In the genomic region with DNA sequence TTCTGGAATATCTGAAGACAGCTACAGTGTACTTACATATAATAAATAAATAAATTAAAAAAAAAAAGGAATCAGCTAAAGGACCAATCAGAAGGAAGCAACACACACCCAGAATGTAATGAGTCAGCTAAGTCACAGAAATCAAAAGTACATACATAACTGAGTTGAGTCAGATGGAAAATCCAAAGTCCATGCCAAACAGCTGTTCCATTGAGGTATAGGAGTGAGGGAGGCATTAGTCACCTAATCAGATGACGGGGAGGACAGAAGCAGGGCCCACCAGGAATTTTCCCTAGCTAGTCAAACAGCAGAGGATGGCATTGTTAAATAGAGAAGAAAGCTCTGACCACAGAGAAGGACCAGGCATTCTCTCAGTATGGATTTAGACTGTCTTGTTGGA, we compare ENCODE assay signal across 24 mouse cellular contexts. TPM values are rescaled to one million over a fixed set of nuclear protein-coding genes. Genes with fewer than 3 reads are reported as not detected.
DNase-seq lines count a peak whose midpoint lies in the region; ATAC-seq and TF ChIP-seq lines count a peak whose summit lies in the region.
"Had no signal": no experiment of that assay in that cellular context is flagged by ENCODE, and none has a peak within 500 bp of the region (broad histone marks: within the 10 kb centered on the region; RNA-seq: fewer than 3 reads in every experiment).

No protein-coding gene starts in this region.

- H3K9ac ChIP-seq in intestine, postnatal 0 days (ENCODE audit: low read depth, low read length), result no peak overlapping the region
- no peak overlapping the region for H3K9ac ChIP-seq in intestine, embryonic 15.5 days
- H3K9ac ChIP-seq in lung, postnatal 0 days (replicated peaks; ENCODE audit: low read depth), result no peak overlapping the region
- H3K9ac ChIP-seq: embryonic facial prominence, embryonic 15.5 days; forebrain, embryonic 12.5 days; hindbrain, embryonic 13.5 days had no signal

- POLR2A ChIA-PET in Patski (lab: Charles Lee), result no interaction called here

- H3K9me3 ChIP-seq in intestine, postnatal 0 days (ENCODE audit: control insufficient read depth), result 0 out of 2 replicates have a peak, but pooled peaks cover 12% of the 10 kb centered on the region
- H3K9me3 ChIP-seq in intestine, embryonic 15.5 days, result no peaks in the 10 kb centered on the region
- no peaks in the 10 kb centered on the region for H3K9me3 ChIP-seq in lung, postnatal 0 days (ENCODE audit: low read length)
- H3K9me3 ChIP-seq: hindbrain, embryonic 13.5 days had no signal

- no peak for TF ChIP-seq EP300 in lung, postnatal 0 days (IDR thresholded peaks at IDR 0.05)

- peak; percentile 15 for DNase-seq in Patski (ENCODE audit: low read depth, low spot score)
- DNase-seq in fibroblast of lung, adult 2 months (ENCODE audit: low read depth), result peak; percentile 15
- no peak for DNase-seq in lung, postnatal 0 days (ENCODE audit: low spot score)
- DNase-seq in gastrocnemius, postnatal 36 days, result no peak
- DNase-seq in left cerebral cortex, postnatal 25 days (ENCODE audit: low spot score in 2 of 2), result no peak
- DNase-seq: adrenal gland, adult 2 months; adrenal gland, postnatal 25 days; cerebellum, adult 11 months; cerebellum, adult 8-10 months; cerebellum, postnatal 14 days; embryo, embryonic 11 days; gastrocnemius, postnatal 14 days; heart, postnatal 10 days; heart, postnatal 4 days had no signal

- CTCF ChIA-PET in Patski (lab: Charles Lee), result no interaction called here

- no peaks in the 10 kb centered on the region for H3K27me3 ChIP-seq in intestine, postnatal 0 days (replicated peaks; ENCODE audit: control insufficient read depth, insufficient read depth, low read length)
- no peaks in the 10 kb centered on the region for H3K27me3 ChIP-seq in intestine, embryonic 15.5 days (replicated peaks)
- H3K27me3 ChIP-seq in Patski, result no peaks in the 10 kb centered on the region
- H3K27me3 ChIP-seq in lung, postnatal 0 days (replicated peaks; ENCODE audit: insufficient read depth, low read length), result no peaks in the 10 kb centered on the region
- H3K27me3 ChIP-seq: forebrain, embryonic 12.5 days had no signal

- H3K4me1 ChIP-seq in intestine, postnatal 0 days (replicated peaks; ENCODE audit: control insufficient read depth, insufficient read depth, low read length), result no peaks in the 10 kb centered on the region
- no peaks in the 10 kb centered on the region for H3K4me1 ChIP-seq in intestine, embryonic 15.5 days (replicated peaks)
- H3K4me1 ChIP-seq in lung, postnatal 0 days (ENCODE audit: insufficient read depth, low read depth, low read length), result no peaks in the 10 kb centered on the region
- H3K4me1 ChIP-seq: embryonic facial prominence, embryonic 15.5 days; forebrain, embryonic 12.5 days; hindbrain, embryonic 13.5 days had no signal

- WGBS in intestine, postnatal 0 days, result 12% methylated on average over 1 of the region's 1 CpGs
- WGBS in intestine, embryonic 15.5 days, result 60% methylated on average over 1 of the region's 1 CpGs
- 83% methylated on average over 1 of the region's 1 CpGs for WGBS in lung, postnatal 0 days

- ATAC-seq in intestine, postnatal 0 days, result peak; percentile 84
- ATAC-seq in intestine, embryonic 15.5 days, result no peak
- ATAC-seq in Patski, result no peak
- ATAC-seq in megakaryocyte progenitor cell, adult 5-6 weeks (replicated peaks; ENCODE audit: poor library complexity), result no peak
- no peak for ATAC-seq in lung, postnatal 0 days
- ATAC-seq: CD4-positive, CD25-positive, alpha-beta regulatory T cell, adult 4 months; forebrain, embryonic 16.5 days; hindbrain, postnatal 0 days had no signal

- H3K4me2 ChIP-seq in intestine, postnatal 0 days (replicated peaks; ENCODE audit: low read depth), result no peak overlapping the region
- no peak overlapping the region for H3K4me2 ChIP-seq in intestine, embryonic 15.5 days (replicated peaks)
- H3K4me2 ChIP-seq in lung, postnatal 0 days (replicated peaks; ENCODE audit: low read depth, low read length), result no peak overlapping the region
- H3K4me2 ChIP-seq: embryonic facial prominence, embryonic 15.5 days; forebrain, embryonic 12.5 days; hindbrain, embryonic 13.5 days had no signal

- TF ChIP-seq CTCF in intestine, postnatal 0 days (IDR thresholded peaks at IDR 0.05; ENCODE audit: low read depth), result no peak
- TF ChIP-seq CTCF in Patski (IDR thresholded peaks at IDR 0.05), result no peak
- no peak for TF ChIP-seq CTCF in lung, postnatal 0 days (IDR thresholded peaks at IDR 0.05)

- intact Hi-C loops in gastrocnemius, postnatal 36 days (cut with DNase I), result no loop called here
- intact Hi-C loops in left cerebral cortex, postnatal 25 days (cut with DNase I), result no loop called here

- H3K27ac ChIP-seq in intestine, postnatal 0 days (ENCODE audit: low read depth, low read length), result no peak overlapping the region
- no peak overlapping the region for H3K27ac ChIP-seq in intestine, embryonic 15.5 days
- no peak overlapping the region for H3K27ac ChIP-seq in lung, postnatal 0 days (ENCODE audit: low read length)
- H3K27ac ChIP-seq: embryonic facial prominence, embryonic 15.5 days; forebrain, embryonic 12.5 days; hindbrain, embryonic 13.5 days; hindbrain, postnatal 0 days had no signal

- in situ Hi-C loops in Patski (cut with MboI; ENCODE audit: low pct_unique_long_range_greater_than_20kb), result no loop called here

- no peak overlapping the region for H3K4me3 ChIP-seq in intestine, postnatal 0 days (ENCODE audit: low read depth, low read length)
- no peak overlapping the region for H3K4me3 ChIP-seq in intestine, embryonic 15.5 days (replicated peaks)
- no peak overlapping the region for H3K4me3 ChIP-seq in lung, postnatal 0 days (ENCODE audit: low read depth, low read length)
- H3K4me3 ChIP-seq: embryonic facial prominence, embryonic 15.5 days; forebrain, embryonic 12.5 days; hindbrain, embryonic 13.5 days had no signal

- no peaks in the 10 kb centered on the region for H3K36me3 ChIP-seq in intestine, postnatal 0 days (ENCODE audit: control insufficient read depth, insufficient read depth)
- no peaks in the 10 kb centered on the region for H3K36me3 ChIP-seq in intestine, embryonic 15.5 days
- no peaks in the 10 kb centered on the region for H3K36me3 ChIP-seq in lung, postnatal 0 days (ENCODE audit: insufficient read depth, low read length)
- H3K36me3 ChIP-seq: embryonic facial prominence, embryonic 15.5 days; forebrain, embryonic 12.5 days; G1E; hindbrain, embryonic 13.5 days had no signal

RNA-seq across cellular contexts. Expression of a gene that starts 7.0 kb away (rescaled TPM):
- polyA plus RNA-seq in intestine, postnatal 0 days (2015; fragmentation: Nextera tagmentation; extraction: Ambion mirVana), result 0.71 and 0.85 TPM in 2 replicates
- polyA plus RNA-seq in intestine, embryonic 15.5 days (2015; fragmentation: Nextera tagmentation; extraction: Ambion mirVana), result 3.8 and 4.0 TPM in 2 replicates
- polyA plus RNA-seq in Patski (2021), result 13.2 TPM
- total RNA-seq in megakaryocyte progenitor cell, adult 5-6 weeks (2015), result 0.51 and 1.2 TPM in 2 replicates
- 2.5 TPM in 2 replicates for total RNA-seq in megakaryocyte progenitor cell, adult 5-6 weeks (2017)
- polyA plus RNA-seq in lung, postnatal 0 days (2015; fragmentation: Nextera tagmentation; extraction: Ambion mirVana), result 2.3 and 2.9 TPM in 2 replicates
- under 1 TPM; 0.67 to 0.71 TPM for total RNA-seq in gastrocnemius, postnatal 36 days (2021)
- total RNA-seq in left cerebral cortex, postnatal 25 days (2021), result 10 to 100 TPM; 12.0 to 13.0 TPM
- polyA plus RNA-seq: CD4-positive, CD25-positive, alpha-beta regulatory T cell, adult 4 months had no signal

RNA-seq across cellular contexts. Expression of a gene that starts 19.9 kb away (rescaled TPM):
- polyA plus RNA-seq in intestine, postnatal 0 days (2015; fragmentation: Nextera tagmentation; extraction: Ambion mirVana), result 22.7 and 22.8 TPM in 2 replicates
- 13.9 and 15.2 TPM in 2 replicates for polyA plus RNA-seq in intestine, embryonic 15.5 days (2015; fragmentation: Nextera tagmentation; extraction: Ambion mirVana)
- 32.7 TPM for polyA plus RNA-seq in Patski (2021)
- total RNA-seq in megakaryocyte progenitor cell, adult 5-6 weeks (2015), result 62.1 and 65.3 TPM in 2 replicates
- 47.0 and 54.7 TPM in 2 replicates for total RNA-seq in megakaryocyte progenitor cell, adult 5-6 weeks (2017)
- polyA plus RNA-seq in lung, postnatal 0 days (2015; fragmentation: Nextera tagmentation; extraction: Ambion mirVana), result 18.1 TPM in 2 replicates
- 1 to 10 TPM; 5.7 to 6.9 TPM for total RNA-seq in gastrocnemius, postnatal 36 days (2021)
- 1 to 10 TPM; 2.5 to 2.6 TPM for total RNA-seq in left cerebral cortex, postnatal 25 days (2021)

RNA-seq across cellular contexts. Expression of a gene that starts 59.5 kb away (rescaled TPM):
- polyA plus RNA-seq in intestine, postnatal 0 days (2015; fragmentation: Nextera tagmentation; extraction: Ambion mirVana), result 6.9 and 10.2 TPM in 2 replicates
- polyA plus RNA-seq in intestine, embryonic 15.5 days (2015; fragmentation: Nextera tagmentation; extraction: Ambion mirVana), result 9.5 and 11.7 TPM in 2 replicates
- polyA plus RNA-seq in Patski (2021), result 10.6 TPM
- total RNA-seq in megakaryocyte progenitor cell, adult 5-6 weeks (2015), result 34.8 and 44.5 TPM in 2 replicates
- 13.5 and 20.6 TPM in 2 replicates for total RNA-seq in megakaryocyte progenitor cell, adult 5-6 weeks (2017)
- 6.9 and 10.8 TPM in 2 replicates for polyA plus RNA-seq in lung, postnatal 0 days (2015; fragmentation: Nextera tagmentation; extraction: Ambion mirVana)
- total RNA-seq in gastrocnemius, postnatal 36 days (2021), result 10 to 100 TPM; 18.3 to 21.8 TPM
- total RNA-seq in left cerebral cortex, postnatal 25 days (2021), result 10 to 100 TPM; 40.0 to 51.6 TPM

Comparison
In these comparisons a context has a peak if more than half of its experiments do, and no peak if none do; other contexts are left out.
1. DNase-seq: peak in Patski (single experiment) and fibroblast of lung, adult 2 months (single experiment); none in lung, postnatal 0 days (single experiment), gastrocnemius, postnatal 36 days (0 of 2) and left cerebral cortex, postnatal 25 days (0 of 2).